In genomic region chr19:44544775-44545174, GRCm38 (mm10) we compare ENCODE assay signal across 8 mouse cellular contexts. TPM values are rescaled to one million over a fixed set of nuclear protein-coding genes. Genes with fewer than 3 reads are reported as not detected.
DNase-seq lines count a peak whose midpoint lies in the region; ATAC-seq and TF ChIP-seq lines count a peak whose summit lies in the region.

No protein-coding gene starts in this region.

- H3K4me3 ChIP-seq in E14TG2a.4 (replicated peaks; ENCODE audit: low read length), result peak overlapping the region; percentile 87
- no peak overlapping the region for H3K4me3 ChIP-seq in bone marrow, adult 2 months (replicated peaks; ENCODE audit: control insufficient read depth, low read depth, low read length)
- peak overlapping the region; percentile 47 for H3K4me3 ChIP-seq in layer of hippocampus, adult 2 months
- H3K4me3 ChIP-seq in lung, embryonic 15.5 days, result peak overlapping the region; percentile 54; the same call in 1 of the 2 replicates

- ATAC-seq in erythroblast, adult 5-6 weeks (replicated peaks; ENCODE audit: low FRiP score, poor library complexity, severe bottlenecking), result peak; percentile 88
- peak; percentile 83 to 92 for ATAC-seq in hematopoietic stem cell, adult 5-6 weeks (replicated peaks in 1 of 2; ENCODE audit: insufficient read depth in 1 of 2, low FRiP score in 2 of 2, low TSS enrichment in 1 of 2, low read depth in 1 of 2, poor library complexity in 2 of 2, severe bottlenecking in 2 of 2)
- no peak for ATAC-seq in lung, embryonic 15.5 days (ENCODE audit: borderline replicate concordance, extremely low read depth, low FRiP score, low TSS enrichment)

- no peak for TF ChIP-seq POLR2A in bone marrow, adult 2 months (IDR thresholded peaks at IDR 0.05; ENCODE audit: borderline replicate concordance, control insufficient read depth, low read depth, low read length)

- H3K27me3 ChIP-seq in E14TG2a.4 (ENCODE audit: insufficient read depth, low read length), result peaks cover 14% of the 10 kb centered on the region
- H3K27me3 ChIP-seq in lung, embryonic 15.5 days, result peaks cover 14% of the 10 kb centered on the region; the same call in 1 of the 2 replicates

- H3K36me3 ChIP-seq in E14TG2a.4 (ENCODE audit: insufficient read depth, low read length), result peaks cover 23% of the 10 kb centered on the region
- H3K36me3 ChIP-seq in lung, embryonic 15.5 days, result peaks cover 21% of the 10 kb centered on the region

- 3% methylated on average over 13 of the region's 13 CpGs for WGBS in bone marrow, adult 2 months
- WGBS in lung, embryonic 15.5 days, result 2% methylated on average over 13 of the region's 13 CpGs

- H3K4me2 ChIP-seq in lung, embryonic 15.5 days, result peak overlapping the region; percentile 93

- peak; percentile 56 for TF ChIP-seq CTCF in E14TG2a.4 (conservative IDR thresholded peaks at IDR 0.05; ENCODE audit: low read length)
- peak; percentile 81 for TF ChIP-seq CTCF in bone marrow, adult 2 months (IDR thresholded peaks at IDR 0.05; ENCODE audit: control insufficient read depth, insufficient read depth, low read length)
- TF ChIP-seq CTCF in layer of hippocampus, adult 2 months (conservative IDR thresholded peaks at IDR 0.05), result peak; percentile 88

- no peak overlapping the region for H3K9ac ChIP-seq in lung, embryonic 15.5 days

- peaks cover 22% of the 10 kb centered on the region for H3K4me1 ChIP-seq in E14TG2a.4 (replicated peaks; ENCODE audit: low read depth, low read length)
- no peaks in the 10 kb centered on the region; the same call in 1 of the 2 replicates for H3K4me1 ChIP-seq in bone marrow, adult 2 months (ENCODE audit: control insufficient read depth, insufficient read depth, low read length)
- peaks cover 8% of the 10 kb centered on the region for H3K4me1 ChIP-seq in lung, embryonic 15.5 days

- peak; percentile 41 to 81 for DNase-seq in layer of hippocampus, adult 2 months (ENCODE audit: low spot score in 2 of 2)
- peak; percentile 53 for DNase-seq in ovary, postnatal 14 days (ENCODE audit: low spot score)
- DNase-seq in thymus, postnatal 14 days, result peak; percentile 81

- H3K27ac ChIP-seq in bone marrow, adult 2 months (ENCODE audit: control insufficient read depth, insufficient read depth, low read depth, low read length, poor library complexity), result no peak overlapping the region
- H3K27ac ChIP-seq in layer of hippocampus, adult 2 months, result no peak overlapping the region
- no peak overlapping the region for H3K27ac ChIP-seq in lung, embryonic 15.5 days

- peaks cover 11% of the 10 kb centered on the region; the same call in 1 of the 2 replicates for H3K9me3 ChIP-seq in E14TG2a.4 (ENCODE audit: low read length)
- no peaks in the 10 kb centered on the region for H3K9me3 ChIP-seq in lung, embryonic 15.5 days

RNA-seq across cellular contexts. Expression of gene Sec31b, which starts 0.9 kb away (rescaled TPM):
- polyA plus RNA-seq in bone marrow, adult 2 months (2011; ENCODE audit: insufficient read depth, insufficient read length, low replicate concordance, missing spikeins), result 0.54 and 1.3 TPM in 2 replicates
- total RNA-seq in erythroblast, adult 5-6 weeks (2015; ENCODE audit: low replicate concordance), result 0.42 TPM in 1 of 2 replicates, not detected in the other
- 0.26 and 0.56 TPM in 2 replicates for total RNA-seq in erythroblast, adult 5-6 weeks (2017; ENCODE audit: low replicate concordance)
- 0.88 and 1.6 TPM in 2 replicates for total RNA-seq in hematopoietic stem cell, adult 5-6 weeks (2017)
- total RNA-seq in layer of hippocampus, adult 2 months (2021), result under 1 TPM; 0.12 to 0.67 TPM
- 0.30 and 0.54 TPM in 2 replicates for polyA plus RNA-seq in lung, embryonic 15.5 days (2015; fragmentation: Nextera tagmentation; extraction: Ambion mirVana)

RNA-seq across cellular contexts. Expression of gene Gm20538, which starts 7.9 kb away (rescaled TPM):
- 9.8 TPM in 1 of 2 replicates, not detected in the other for polyA plus RNA-seq in bone marrow, adult 2 months (2011; ENCODE audit: insufficient read depth, insufficient read length, low replicate concordance, missing spikeins)
- total RNA-seq in erythroblast, adult 5-6 weeks (2015; ENCODE audit: low replicate concordance), result not detected in 2 replicates
- total RNA-seq in erythroblast, adult 5-6 weeks (2017; ENCODE audit: low replicate concordance), result not detected in 2 replicates
- not detected in 2 replicates for total RNA-seq in hematopoietic stem cell, adult 5-6 weeks (2017)
- not detected for total RNA-seq in layer of hippocampus, adult 2 months (2021)
- not detected in 2 replicates for polyA plus RNA-seq in lung, embryonic 15.5 days (2015; fragmentation: Nextera tagmentation; extraction: Ambion mirVana)

RNA-seq across cellular contexts. Expression of gene Ndufb8, which starts 10.5 kb away (rescaled TPM):
- 104 and 151 TPM in 2 replicates for polyA plus RNA-seq in bone marrow, adult 2 months (2011; ENCODE audit: insufficient read depth, insufficient read length, low replicate concordance, missing spikeins)
- total RNA-seq in erythroblast, adult 5-6 weeks (2015; ENCODE audit: low replicate concordance), result 83.0 and 127 TPM in 2 replicates
- total RNA-seq in erythroblast, adult 5-6 weeks (2017; ENCODE audit: low replicate concordance), result 60.4 and 63.0 TPM in 2 replicates
- total RNA-seq in hematopoietic stem cell, adult 5-6 weeks (2017), result 153 and 227 TPM in 2 replicates
- 100 to 1,000 TPM; 349 to 378 TPM for total RNA-seq in layer of hippocampus, adult 2 months (2021)
- 530 and 563 TPM in 2 replicates for polyA plus RNA-seq in lung, embryonic 15.5 days (2015; fragmentation: Nextera tagmentation; extraction: Ambion mirVana)

RNA-seq across cellular contexts. Expression of gene Hif1an, which starts 17.9 kb away (rescaled TPM):
- 8.1 and 14.9 TPM in 2 replicates for polyA plus RNA-seq in bone marrow, adult 2 months (2011; ENCODE audit: insufficient read depth, insufficient read length, low replicate concordance, missing spikeins)
- total RNA-seq in erythroblast, adult 5-6 weeks (2015; ENCODE audit: low replicate concordance), result 2.1 TPM in 2 replicates
- 3.5 and 4.1 TPM in 2 replicates for total RNA-seq in erythroblast, adult 5-6 weeks (2017; ENCODE audit: low replicate concordance)
- 14.6 and 17.6 TPM in 2 replicates for total RNA-seq in hematopoietic stem cell, adult 5-6 weeks (2017)
- 10 to 100 TPM; 32.7 to 33.6 TPM for total RNA-seq in layer of hippocampus, adult 2 months (2021)
- polyA plus RNA-seq in lung, embryonic 15.5 days (2015; fragmentation: Nextera tagmentation; extraction: Ambion mirVana), result 26.9 and 28.7 TPM in 2 replicates

RNA-seq across cellular contexts. Expression of gene Wnt8b, which starts 51.5 kb away (rescaled TPM):
- not detected in 2 replicates for polyA plus RNA-seq in bone marrow, adult 2 months (2011; ENCODE audit: insufficient read depth, insufficient read length, low replicate concordance, missing spikeins)
- total RNA-seq in erythroblast, adult 5-6 weeks (2015; ENCODE audit: low replicate concordance), result not detected in 2 replicates
- total RNA-seq in erythroblast, adult 5-6 weeks (2017; ENCODE audit: low replicate concordance), result not detected in 2 replicates
- not detected in 2 replicates for total RNA-seq in hematopoietic stem cell, adult 5-6 weeks (2017)
- total RNA-seq in layer of hippocampus, adult 2 months (2021), result under 1 TPM in 1 of 2 experiments, not detected in 1; 0.17 TPM
- not detected in 2 replicates for polyA plus RNA-seq in lung, embryonic 15.5 days (2015; fragmentation: Nextera tagmentation; extraction: Ambion mirVana)
